Mouse (Mus musculus) CH12.LX (cell line): ENCODE measurements around the gene Vps29. TPM values are rescaled to one million over a fixed set of nuclear protein-coding genes. Genes with fewer than 3 reads are reported as not detected.

Experiments used
- DNase-seq: peaks from one replicate; pipeline ENCODE4 v3.0.0-alpha.2; 2013; ENCODE audit errors: extremely low read depth
- H3K27ac ChIP-seq: 2 replicates; pipeline ENCODE4 v1.5.1; 2012; ENCODE audit warnings: low read depth, mild to moderate bottlenecking, control low read depth, moderate library complexity; ENCODE audit not compliant: insufficient read depth
- H3K27me3 ChIP-seq: replicated peaks from 2 replicates; pipeline ENCODE3; 2012; ENCODE audit warnings: inconsistent platforms
- H3K36me3 ChIP-seq, 2 experiments: replicated peaks in 1 of 2; 2 replicates each; pipeline versions ENCODE3 to v1.6.1; 2012; ENCODE audit warnings: inconsistent platforms in 1 of 2, low read length in 1 of 2, mild to moderate bottlenecking in 1 of 2, mixed read lengths in 1 of 2, moderate library complexity in 1 of 2; ENCODE audit not compliant: control insufficient read depth in 1 of 2, insufficient read depth in 1 of 2
- H3K4me1 ChIP-seq, 2 experiments: 2 replicates each; pipeline ENCODE4 v1.6.1; 2012; ENCODE audit warnings: inconsistent platforms in 1 of 2, moderate library complexity in 1 of 2; ENCODE audit not compliant: insufficient read depth in 2 of 2, control insufficient read depth in 1 of 2
- H3K4me2 ChIP-seq: 2 replicates; pipeline ENCODE4 v1.6.1; 2012; ENCODE audit warnings: low read depth, mild to moderate bottlenecking, control low read depth; ENCODE audit not compliant: poor library complexity, insufficient read depth, severe bottlenecking
- H3K4me3 ChIP-seq, 3 experiments: fragments of 150-350 bp in 1 of 3; sonication (generic) in 1 of 3; replicated peaks in 1 of 3; 2 replicates each; pipeline versions ENCODE3 to v1.5.1; 2011 to 2012; ENCODE audit warnings: low read depth in 2 of 3, low read length in 2 of 3, mild to moderate bottlenecking in 2 of 3, moderate library complexity in 2 of 3, control low read depth in 1 of 3, improper control_type of control experiment in 1 of 3, inconsistent platforms in 1 of 3, mixed read lengths in 1 of 3; ENCODE audit not compliant: poor library complexity in 1 of 3
- H3K79me2 ChIP-seq: replicated peaks from 2 replicates; pipeline ENCODE4 v1.6.1; 2012; ENCODE audit warnings: mild to moderate bottlenecking, moderate library complexity; ENCODE audit not compliant: control insufficient read depth, poor library complexity, insufficient read depth, severe bottlenecking; ENCODE audit errors: extremely low read depth
- H3K9ac ChIP-seq: 2 replicates; pipeline ENCODE4 v1.6.1; 2012; ENCODE audit warnings: low read depth, mild to moderate bottlenecking, control low read depth, moderate library complexity; ENCODE audit not compliant: insufficient read depth
- H3K9me3 ChIP-seq: replicated peaks from 2 replicates; pipeline ENCODE3; 2012; ENCODE audit warnings: low read length, inconsistent platforms, mixed read lengths
- BHLHE40 ChIP-seq: IDR thresholded peaks from 2 replicates; pipeline ENCODE4 v1.6.1; 2011; ENCODE audit warnings: mild to moderate bottlenecking, low read depth, low read length, improper control_type of control experiment
- CTCF ChIP-seq, 2 experiments: IDR thresholded peaks in 1 of 2; conservative IDR thresholded peaks in 1 of 2; 2 replicates each; pipeline ENCODE4 v1.5.1; 2011 to 2012; ENCODE audit warnings: low read depth in 2 of 2, low read length in 2 of 2, improper control_type of control experiment in 1 of 2, inconsistent platforms in 1 of 2, mild to moderate bottlenecking in 1 of 2, moderate library complexity in 1 of 2
- E2F4 ChIP-seq: IDR thresholded peaks from 2 replicates; pipeline ENCODE4 v1.6.1; 2011; ENCODE audit warnings: low read depth, low read length, improper control_type of control experiment; ENCODE audit not compliant: insufficient replicate concordance
- ELF1 ChIP-seq: IDR thresholded peaks from 2 replicates; pipeline ENCODE4 v1.6.1; 2014; ENCODE audit warnings: low read depth, mild to moderate bottlenecking, inconsistent platforms, low read length, improper control_type of control experiment
- EP300 ChIP-seq: IDR thresholded peaks from 2 replicates; pipeline ENCODE4 v1.6.1; 2011; ENCODE audit warnings: low read length, improper control_type of control experiment
- ETS1 ChIP-seq: conservative IDR thresholded peaks from 2 replicates; pipeline ENCODE4 v1.6.1; 2012; ENCODE audit warnings: low read depth, mild to moderate bottlenecking, inconsistent platforms, low read length, improper control_type of control experiment, moderate library complexity
- GABPA ChIP-seq: IDR thresholded peaks from 2 replicates; pipeline ENCODE4 v1.6.1; 2012; ENCODE audit warnings: low read depth, low read length, improper control_type of control experiment, inconsistent platforms; ENCODE audit not compliant: insufficient replicate concordance
- IRF4 ChIP-seq: IDR thresholded peaks from 2 replicates; pipeline ENCODE4 v1.6.1; 2014; ENCODE audit warnings: low read depth, mild to moderate bottlenecking, inconsistent platforms, low read length, improper control_type of control experiment
- JUND ChIP-seq: conservative IDR thresholded peaks from 2 replicates; pipeline ENCODE4 v1.6.1; 2011; ENCODE audit warnings: low read depth, low read length, improper control_type of control experiment
- MEF2A ChIP-seq: IDR thresholded peaks from 2 replicates; pipeline ENCODE4 v1.6.1; 2014; ENCODE audit warnings: low read depth, mild to moderate bottlenecking, inconsistent platforms, low read length, improper control_type of control experiment, borderline replicate concordance
- MXI1 ChIP-seq: IDR thresholded peaks from 2 replicates; pipeline ENCODE4 v1.6.1; 2011; ENCODE audit warnings: mild to moderate bottlenecking, low read depth, low read length, improper control_type of control experiment
- NELFE ChIP-seq: IDR thresholded peaks from 2 replicates; pipeline ENCODE4 v1.6.1; 2011; ENCODE audit warnings: low read depth, low read length, improper control_type of control experiment
- NRF1 ChIP-seq: IDR thresholded peaks from 2 replicates; pipeline ENCODE4 v1.6.1; 2014; ENCODE audit warnings: low read depth, mild to moderate bottlenecking, inconsistent platforms, low read length, improper control_type of control experiment, moderate library complexity
- PAX5 ChIP-seq: IDR thresholded peaks from 2 replicates; pipeline ENCODE4 v1.6.1; 2012; ENCODE audit warnings: low read length, inconsistent platforms, mixed read lengths
- POLR2A ChIP-seq: IDR thresholded peaks from 2 replicates; pipeline ENCODE4 v1.6.1; 2011; ENCODE audit warnings: low read depth, mild to moderate bottlenecking, improper control_type of control experiment, low read length
- POLR2AphosphoS2 ChIP-seq: IDR thresholded peaks from 2 replicates; pipeline ENCODE4 v1.6.1; 2011; ENCODE audit warnings: low read depth, low read length, improper control_type of control experiment
- RAD21 ChIP-seq: IDR thresholded peaks from 2 replicates; pipeline ENCODE4 v1.6.1; 2011; ENCODE audit warnings: low read depth, mild to moderate bottlenecking, low read length, improper control_type of control experiment, moderate library complexity
- RCOR1 ChIP-seq: conservative IDR thresholded peaks from 2 replicates; pipeline ENCODE4 v1.6.1; 2012; ENCODE audit warnings: low read depth, mild to moderate bottlenecking, inconsistent platforms, low read length, improper control_type of control experiment
- SIN3A ChIP-seq: IDR thresholded peaks from 2 replicates; pipeline ENCODE4 v1.6.1; 2012; ENCODE audit warnings: low read length, improper control_type of control experiment, inconsistent platforms
- SMC3 ChIP-seq: IDR thresholded peaks from 2 replicates; pipeline ENCODE4 v1.6.1; 2011; ENCODE audit warnings: low read depth, low read length, improper control_type of control experiment
- TBP ChIP-seq: conservative IDR thresholded peaks from 2 replicates; pipeline ENCODE4 v1.6.1; 2011; ENCODE audit warnings: low read depth, low read length, improper control_type of control experiment
- TCF12 ChIP-seq: IDR thresholded peaks from 2 replicates; pipeline ENCODE4 v1.6.1; 2014; ENCODE audit warnings: low read depth, mild to moderate bottlenecking, inconsistent platforms, low read length, improper control_type of control experiment
- UBTF ChIP-seq: IDR thresholded peaks from 2 replicates; pipeline ENCODE4 v1.6.1; 2012; ENCODE audit warnings: low read depth, mild to moderate bottlenecking, inconsistent platforms, low read length, improper control_type of control experiment, moderate library complexity
- USF1 ChIP-seq: IDR thresholded peaks from 2 replicates; pipeline ENCODE4 v1.6.1; 2014; ENCODE audit warnings: low read depth, mild to moderate bottlenecking, inconsistent platforms, low read length, improper control_type of control experiment
- ZC3H11A ChIP-seq: IDR thresholded peaks from 2 replicates; pipeline ENCODE4 v1.6.1; 2012; ENCODE audit warnings: low read depth, mild to moderate bottlenecking, inconsistent platforms, low read length, improper control_type of control experiment
- ZMIZ1 ChIP-seq: IDR thresholded peaks from 2 replicates; pipeline ENCODE4 v1.6.1; 2012; ENCODE audit warnings: low read depth, mild to moderate bottlenecking, inconsistent platforms, low read length, improper control_type of control experiment
- ZNF384 ChIP-seq: IDR thresholded peaks from 2 replicates; pipeline ENCODE4 v1.6.1; 2012; ENCODE audit warnings: low read depth, low read length, improper control_type of control experiment, inconsistent platforms
- dilution Hi-C: fragments of 300-500 bp; cut with MboI; formaldehyde crosslinking; loops from 2 replicates; pipeline ENCODE4 v1.14.3; 2020; ENCODE audit warnings: low sequenced_read_pairs; ENCODE audit not compliant: extremely low pct_unique_long_range_greater_than_20kb, extremely low pct_ligation_motif_present
- in situ Hi-C: fragments of 300-500 bp; cut with MboI; formaldehyde crosslinking; loops from 3 replicates; pipeline ENCODE4 v1.14.3; 2019; ENCODE audit warnings: low sequenced_read_pairs, low pct_ligation_motif_present, low pct_unique_long_range_greater_than_20kb, mixed read lengths
- polyA plus RNA-seq: library from polyadenylated mRNA; unstranded; fragments of >175 nt; gene quantifications from 2 replicates; pipeline ENCODE4 v1.2.1, GENCODE M21; 2012; ENCODE audit warnings: low read depth; ENCODE audit not compliant: insufficient read length
- total RNA-seq, 2 experiments: library from RNA; depleted of rRNA; stranded (reverse); fragments of 300-350 nt in 1 of 2; fragments of >200 nt in 1 of 2; gene quantifications; 2 replicates each; pipeline ENCODE4 v1.2.3; 2012 to 2014

Gene Vps29
- total and polyA plus RNA-seq, 3 experiments: 82.2 to 145 (median 94.4) TPM

GRCm38 (mm10) chr5:122391786-122392180 is 37.6 kb downstream of the Vps29 start, which contains the start of gene Arpc3 (continued):
- TF ChIP-seq SIN3A (peak; percentile 80), E2F4 (no peak), EP300 (no peak), ETS1 (peak; percentile 60; the same call in 1 of the 2 replicates), CTCF (conservative IDR thresholded peaks at IDR 0.05 in 1 of 2, IDR thresholded peaks at IDR 0.05 in 1 of 2; ENCODE audit: low read depth in 2 of 2, low read length in 2 of 2) (peak; percentile 53 to 91), GABPA (peak; percentile 21; the same call in 1 of the 2 replicates), USF1 (no peak)
- TF ChIP-seq, all 38 proteins: peak for 22

- H3K4me2 ChIP-seq: peak overlapping the region; percentile 88
- DNase-seq: peak; percentile 15
- H3K79me2 ChIP-seq: peaks cover 38% of the 10 kb centered on the region
- TF ChIP-seq BHLHE40 (no peak), SIN3A (0 out of 2 replicates have a peak, but pooled peaks have one; percentile 2), MXI1 (no peak)
- peak overlapping the region; percentile 75 to 91 (median 91) for H3K4me3 ChIP-seq
- H3K36me3 ChIP-seq: peaks cover 18 to 25% of the 10 kb centered on the region in 2 experiments
- H3K27ac ChIP-seq: peak overlapping the region; percentile 2; the same call in 1 of the 2 replicates
- in situ Hi-C loops: no loop called here
- H3K9ac ChIP-seq: peak overlapping the region; percentile 87
- dilution Hi-C loops: no loop called here
- H3K4me1 ChIP-seq: peaks cover 2 to 31% of the 10 kb centered on the region in 2 experiments; a peak in 3 of 4 replicates
- no peaks in the 10 kb centered on the region for H3K27me3 ChIP-seq
- no peaks in the 10 kb centered on the region for H3K9me3 ChIP-seq
Measured at GRCm38 (mm10) chr5:122392227-122393004, 38.2 kb downstream of the Vps29 start.

- in situ Hi-C loops (no loop called here), dilution Hi-C loops (no loop called here)
- Histone ChIP-seq H3K27me3 (no peaks in the 10 kb centered on the region), H3K9ac (no peak overlapping the region), H3K4me3 (no peak overlapping the region), H3K79me2 (peaks cover 46% of the 10 kb centered on the region), H3K9me3 (no peaks in the 10 kb centered on the region), H3K27ac (no peak overlapping the region), H3K4me1 (peaks cover 2 to 40% of the 10 kb centered on the region in 2 experiments; a peak in 3 of 4 replicates), H3K36me3 (peaks cover 25 to 39% of the 10 kb centered on the region in 2 experiments), H3K4me2 (no peak overlapping the region)
- TF ChIP-seq IRF4: no peak
- TF ChIP-seq JUND: no peak
- no peak for TF ChIP-seq ZC3H11A
- no peak for TF ChIP-seq POLR2AphosphoS2
- no peak for TF ChIP-seq UBTF
- TF ChIP-seq POLR2A: no peak
- TF ChIP-seq TCF12: no peak
- no peak for TF ChIP-seq ZMIZ1
- TF ChIP-seq NELFE: no peak
- TF ChIP-seq PAX5: no peak
- TF ChIP-seq TBP: no peak
- TF ChIP-seq ELF1: no peak
- TF ChIP-seq CTCF (conservative IDR thresholded peaks at IDR 0.05 in 1 of 2, IDR thresholded peaks at IDR 0.05 in 1 of 2; ENCODE audit: low read depth in 2 of 2, low read length in 2 of 2): peak; percentile 69 to 78
- peak; percentile 54 for TF ChIP-seq SMC3
- no peak for TF ChIP-seq ZNF384
- TF ChIP-seq RAD21: peak; percentile 67
- no peak for TF ChIP-seq MEF2A
- TF ChIP-seq MXI1: no peak
- no peak for TF ChIP-seq NRF1
- no peak for TF ChIP-seq SIN3A
- no peak for TF ChIP-seq RCOR1
- no peak for TF ChIP-seq EP300
- TF ChIP-seq ETS1: no peak
- DNase-seq: peak; percentile 73
Measured at GRCm38 (mm10) chr5:122393887-122394286, 39.7 kb downstream of the Vps29 start.
